Mouse (Mus musculus) stomach, postnatal 0 days (tissue): ENCODE measurements around the gene Spr. TPM values are rescaled to one million over a fixed set of nuclear protein-coding genes. Genes with fewer than 3 reads are reported as not detected.
"Not testable (repeated sequence)": the region's sequence is repeated elsewhere in the genome, so short reads cannot be mapped to it uniquely, and the experiment has no call there.

Experiments
- ATAC-seq: fragments of 200-750 bp; cut with Nextera tagmentation; 2 replicates; pipeline ENCODE4 v1.8.0; 2017; ENCODE audit not compliant: low FRiP score, low TSS enrichment
- DNase-seq: peaks from one replicate; pipeline ENCODE4 v3.0.0-alpha.2; 2016; ENCODE audit warnings: low spot score
- H3K27ac ChIP-seq: fragments of 300-500 bp; sonication (generic); replicated peaks from 2 replicates; pipeline ENCODE4 v1.5.1; 2014; ENCODE audit warnings: mild to moderate bottlenecking, control low read depth
- H3K27me3 ChIP-seq: fragments of 300-500 bp; sonication (generic); 2 replicates; pipeline ENCODE4 v1.6.1; 2014; ENCODE audit warnings: low read length; ENCODE audit not compliant: control insufficient read depth, insufficient read depth
- H3K36me3 ChIP-seq: fragments of 300-500 bp; sonication (generic); 2 replicates; pipeline ENCODE4 v1.6.1; 2014; ENCODE audit warnings: low read length, mixed read lengths; ENCODE audit not compliant: control insufficient read depth, insufficient read depth
- H3K4me1 ChIP-seq: fragments of 300-500 bp; sonication (generic); replicated peaks from 2 replicates; pipeline ENCODE4 v1.6.1; 2014; ENCODE audit warnings: antibody characterized with exemption; ENCODE audit not compliant: control insufficient read depth, insufficient read depth
- H3K4me2 ChIP-seq: fragments of 300-500 bp; sonication (generic); replicated peaks from 2 replicates; pipeline ENCODE4 v1.6.1; 2014; ENCODE audit warnings: low read depth, mild to moderate bottlenecking, control low read depth, moderate library complexity
- H3K4me3 ChIP-seq: fragments of 300-500 bp; sonication (generic); 2 replicates; pipeline ENCODE4 v1.5.1; 2014; ENCODE audit warnings: low read depth, low read length, control low read depth
- H3K9ac ChIP-seq: fragments of 300-500 bp; sonication (generic); 2 replicates; pipeline ENCODE4 v1.6.1; 2014; ENCODE audit warnings: mild to moderate bottlenecking, low read length, control low read depth, mixed read lengths
- H3K9me3 ChIP-seq: fragments of 300-500 bp; sonication (generic); 2 replicates; pipeline ENCODE4 v1.6.1; 2016; ENCODE audit warnings: low read length; ENCODE audit not compliant: control insufficient read depth
- CTCF ChIP-seq: IDR thresholded peaks from 2 replicates; pipeline ENCODE4 v1.5.1; 2016; ENCODE audit warnings: antibody characterized with exemption, low read depth, mild to moderate bottlenecking, moderate library complexity
- EP300 ChIP-seq: optimal IDR thresholded peaks from 2 replicates; pipeline ENCODE3; 2016; ENCODE audit warnings: antibody characterized with exemption
- WGBS: fragments of 180-500 bp; shearing (Covaris S2); extraction: QIAGEN DNeasy Blood & Tissue Kit; methylation state at CpG from one replicate; pipeline ENCODE4 v1.1.7; 2014; 5-methylcytosine and 5-hydroxymethylcytosine counted together
- polyA plus RNA-seq: library from polyadenylated mRNA; unstranded; fragments of >200 nt; fragmentation: Nextera tagmentation; extraction: Ambion mirVana; gene quantifications from 2 replicates; pipeline ENCODE4 v1.2.1, GENCODE M21; 2015

The Spr gene
- polyA plus RNA-seq, 1 experiment from 2014 or later, result 58.8 TPM

DNA sequence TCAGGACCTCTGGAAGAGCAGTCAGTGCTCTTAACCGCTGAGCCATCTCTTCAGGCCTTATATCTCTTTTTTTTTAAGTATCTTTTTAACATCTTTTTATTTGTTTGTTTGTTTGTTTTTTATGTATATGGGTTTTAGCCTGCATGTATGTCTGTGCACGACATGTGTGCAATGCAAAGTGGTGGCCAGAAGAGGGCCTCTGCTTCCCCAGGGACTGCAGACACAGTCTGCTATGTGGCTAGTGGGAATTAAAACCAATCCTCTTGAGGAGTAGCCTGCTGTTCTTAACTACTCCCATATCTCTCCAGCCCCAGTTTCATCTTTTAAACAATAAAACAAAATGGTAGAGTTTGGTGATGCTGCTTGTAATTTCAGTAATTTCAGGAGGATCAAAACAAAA, 2.0 kb upstream of the Spr start:
- H3K27ac ChIP-seq, result no peak overlapping the region
- ATAC-seq (no peak), DNase-seq (no peak)
- no peaks in the 10 kb centered on the region for H3K4me1 ChIP-seq
- H3K4me2 ChIP-seq, result no peak overlapping the region
- TF ChIP-seq EP300, result no peak
- TF ChIP-seq CTCF, result peak; percentile 21
- H3K27me3 ChIP-seq, result no peaks in the 10 kb centered on the region
- WGBS, result 89% methylated on average over 2 of the region's 2 CpGs
- H3K36me3 ChIP-seq, result no peaks in the 10 kb centered on the region
- H3K4me3 ChIP-seq, result no peak overlapping the region
- H3K9ac ChIP-seq, result no peak overlapping the region
- no peaks in the 10 kb centered on the region for H3K9me3 ChIP-seq

DNA sequence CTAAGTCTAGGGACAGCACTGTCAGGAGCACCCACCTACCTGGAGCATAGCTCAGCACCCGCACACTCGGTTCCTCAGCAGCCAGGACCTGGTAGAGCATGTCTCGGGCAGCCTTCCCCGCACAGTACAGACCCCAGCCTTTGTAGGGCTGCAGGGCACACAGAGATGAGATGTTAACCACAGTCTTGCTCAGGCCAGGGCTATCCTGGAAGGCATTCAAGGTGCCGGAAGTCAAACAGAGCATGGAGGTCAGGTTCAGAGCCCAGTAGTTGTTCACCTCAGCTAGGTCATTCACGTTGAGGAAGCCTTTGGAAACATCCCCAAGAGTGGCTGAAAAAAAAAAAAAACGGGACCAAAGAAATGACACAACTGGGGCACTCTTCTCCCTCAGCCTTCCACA, 782 bp downstream of the Spr start:
- not testable (repeated sequence) for H3K36me3 ChIP-seq, H3K4me1 ChIP-seq, DNase-seq, ATAC-seq, H3K9me3 ChIP-seq, H3K27me3 ChIP-seq, H3K27ac ChIP-seq
- 47% methylated on average over 7 of the region's 7 CpGs for whole genome bisulfite sequencing
- Histone ChIP-seq H3K9ac (peak overlapping the region; percentile 86), H3K4me3 (peak overlapping the region; percentile 80), H3K4me2 (peak overlapping the region; percentile 73)

DNA sequence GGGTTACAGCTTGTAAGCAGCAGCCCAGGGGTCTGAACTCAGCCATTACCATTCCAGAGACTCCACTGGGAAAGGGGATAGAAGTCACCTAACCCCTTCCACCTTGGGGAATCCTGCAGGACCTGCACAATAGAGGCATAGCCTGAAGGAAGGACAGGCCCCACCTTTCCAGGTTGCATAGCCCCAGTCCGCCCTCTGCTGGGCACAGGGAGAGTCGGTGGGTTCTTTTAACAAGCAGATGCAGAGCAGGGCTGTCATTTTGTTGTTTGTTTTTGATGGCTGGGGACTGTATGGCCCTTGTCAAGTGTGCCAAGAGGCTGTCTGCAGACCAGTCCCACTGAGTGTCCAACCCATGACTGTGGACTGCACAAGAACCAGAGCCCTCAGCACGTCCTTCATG, 4.8 kb downstream of the Spr start:
- not testable (repeated sequence) for ATAC-seq, H3K9me3 ChIP-seq, H3K4me2 ChIP-seq, H3K27me3 ChIP-seq, H3K9ac ChIP-seq, H3K4me1 ChIP-seq, H3K4me3 ChIP-seq, H3K27ac ChIP-seq, H3K36me3 ChIP-seq
- WGBS, result 30% methylated on average over 3 of the region's 3 CpGs
- DNase-seq, result peak; percentile 60
- peak; percentile 70 for TF ChIP-seq CTCF

DNA sequence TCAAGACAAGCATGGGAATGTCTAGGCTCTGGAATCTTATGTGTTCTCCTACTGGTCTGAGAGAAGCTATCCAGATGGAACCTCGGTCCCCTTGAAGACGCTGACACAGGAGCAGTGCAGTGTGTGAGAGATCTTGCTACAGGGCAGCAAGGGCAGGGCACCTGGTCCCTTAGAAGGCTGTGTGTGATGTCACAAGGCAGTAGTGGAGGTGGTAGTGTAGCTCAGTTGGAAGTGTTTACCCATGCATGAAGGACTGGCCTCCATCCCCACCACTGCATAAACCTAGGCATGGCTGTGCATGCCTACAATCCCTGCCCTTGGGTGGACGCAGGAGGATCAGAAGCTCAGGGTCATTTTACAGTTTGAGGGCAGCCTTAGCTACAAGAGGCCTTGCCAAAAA, 5.3 kb downstream of the Spr start:
- not testable (repeated sequence) for ATAC-seq, H3K9me3 ChIP-seq, H3K9ac ChIP-seq, H3K4me2 ChIP-seq, H3K27me3 ChIP-seq, DNase-seq, H3K4me1 ChIP-seq, H3K36me3 ChIP-seq, H3K4me3 ChIP-seq, H3K27ac ChIP-seq
- WGBS, result 86% methylated on average over 3 of the region's 3 CpGs

DNA sequence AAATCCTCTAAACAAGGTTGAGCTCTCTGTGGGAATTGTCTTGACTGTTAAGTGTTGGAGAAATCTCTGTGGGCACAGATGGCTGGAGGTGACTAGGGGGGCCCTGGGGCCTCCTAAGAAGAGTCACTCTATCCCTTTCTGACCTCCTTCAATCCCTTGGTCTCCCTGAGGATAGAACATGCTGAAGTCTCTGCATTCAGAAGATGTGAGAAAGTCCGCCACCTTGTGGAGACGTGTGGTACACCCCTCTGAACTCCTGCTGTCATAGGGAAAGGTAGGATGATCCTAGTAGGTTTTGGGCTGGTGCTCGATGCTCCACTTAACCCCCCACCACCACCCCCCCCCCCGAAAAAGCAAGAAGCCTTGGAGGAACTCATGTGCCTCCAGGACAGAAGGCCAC, 5.9 kb downstream of the Spr start:
- TF ChIP-seq EP300 (no peak), CTCF (peak; percentile 86)
- Histone ChIP-seq H3K9me3 (no peaks in the 10 kb centered on the region), H3K4me2 (no peak overlapping the region), H3K9ac (no peak overlapping the region), H3K4me1 (no peaks in the 10 kb centered on the region), H3K27ac (no peak overlapping the region), H3K36me3 (0 out of 2 replicates have a peak, but pooled peaks cover 4% of the 10 kb centered on the region), H3K27me3 (no peaks in the 10 kb centered on the region), H3K4me3 (no peak overlapping the region)
- 5% methylated on average over 4 of the region's 4 CpGs for WGBS
- ATAC-seq, result 0 out of 2 replicates have a peak, but pooled peaks have one; percentile 41
- peak; percentile 66 for DNase-seq

DNA sequence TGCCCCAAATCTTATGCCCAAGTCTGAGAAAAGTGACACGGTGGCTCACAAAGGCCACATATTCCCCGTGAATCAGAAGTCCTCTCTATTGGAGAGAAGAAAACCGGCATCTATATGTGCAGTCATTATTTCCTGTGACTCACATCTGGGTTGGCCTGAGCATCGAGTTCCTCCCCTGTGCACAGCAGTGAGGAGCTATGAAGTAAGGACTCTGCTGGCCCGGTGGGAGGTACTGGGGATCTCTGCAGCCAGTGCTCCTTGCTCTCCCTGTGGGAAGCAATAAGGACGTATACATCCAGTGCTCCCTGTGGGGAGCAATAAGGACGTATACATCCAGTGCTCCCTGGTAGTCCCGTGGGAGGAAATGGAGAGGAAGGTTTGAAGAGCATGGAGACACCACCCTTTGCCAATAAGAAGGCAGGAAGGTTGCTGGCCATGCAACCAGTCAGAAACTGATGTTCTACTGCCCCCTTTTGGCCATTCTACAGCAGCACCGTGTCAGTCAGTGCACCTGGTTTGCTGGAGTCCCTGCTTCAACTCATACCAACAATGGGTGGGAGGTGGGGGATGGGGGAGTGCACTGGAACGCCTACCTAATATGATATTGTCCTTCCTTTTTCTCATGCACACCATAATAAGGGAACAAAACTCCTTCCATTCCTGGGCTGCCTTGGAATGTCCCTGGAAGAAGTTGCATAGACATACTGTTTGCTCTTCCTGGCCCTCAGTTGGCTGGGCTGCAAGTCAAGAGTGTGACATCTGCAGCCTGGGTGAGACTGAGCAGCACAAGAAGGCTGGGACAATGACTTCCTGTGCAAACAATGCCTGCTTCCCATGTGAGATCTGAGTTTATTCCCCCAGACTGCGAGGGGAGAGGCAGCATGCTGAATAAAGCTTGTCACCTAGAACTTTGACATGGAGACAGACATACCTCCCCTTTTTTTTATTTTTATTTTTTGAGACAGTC, 19.7 kb downstream of the Spr start:
- peak; percentile 64 for DNase-seq

More for the DNA sequence above, 19.7 kb downstream of the Spr start:
- not testable (repeated sequence) for H3K4me2 ChIP-seq, H3K4me1 ChIP-seq, H3K27ac ChIP-seq, H3K27me3 ChIP-seq, H3K9me3 ChIP-seq, H3K36me3 ChIP-seq, H3K9ac ChIP-seq, H3K4me3 ChIP-seq
- peak; percentile 82 for TF ChIP-seq CTCF
- 34% methylated on average over 8 of the region's 11 CpGs for WGBS
- ATAC-seq, result peak; percentile 76
